Mouse (Mus musculus) heart, embryonic 12.5 days (tissue): ENCODE results near the gene Dtx1. TPM values are rescaled to one million over a fixed set of nuclear protein-coding genes. Genes with fewer than 3 reads are reported as not detected.

ENCODE experiments used
- ATAC-seq: fragments of 200-750 bp; cut with Nextera tagmentation; 2 replicates; pipeline ENCODE4 v1.8.0; 2017; ENCODE audit warnings: moderate TSS enrichment, moderate library complexity; ENCODE audit not compliant: insufficient number of reproducible peaks, low FRiP score
- H3K27ac ChIP-seq: fragments of 300-500 bp; sonication (generic); 2 replicates; pipeline ENCODE4 v1.5.1; 2016; ENCODE audit warnings: mild to moderate bottlenecking, moderate library complexity; ENCODE audit not compliant: poor library complexity, severe bottlenecking
- H3K27me3 ChIP-seq: fragments of 300-500 bp; sonication (generic); replicated peaks from 2 replicates; pipeline ENCODE4 v1.6.1; 2016; ENCODE audit warnings: mild to moderate bottlenecking, moderate library complexity
- H3K36me3 ChIP-seq: fragments of 300-500 bp; sonication (generic); 2 replicates; pipeline ENCODE4 v1.6.1; 2016; ENCODE audit warnings: mild to moderate bottlenecking, moderate library complexity
- H3K4me1 ChIP-seq: fragments of 300-500 bp; sonication (generic); replicated peaks from 2 replicates; pipeline ENCODE4 v1.6.1; 2016; ENCODE audit warnings: mild to moderate bottlenecking
- H3K4me2 ChIP-seq: fragments of 300-500 bp; sonication (generic); 2 replicates; pipeline ENCODE4 v1.6.1; 2016; ENCODE audit warnings: mild to moderate bottlenecking, moderate library complexity
- H3K4me3 ChIP-seq: fragments of 300-500 bp; sonication (generic); 2 replicates; pipeline ENCODE4 v1.5.1; 2016; ENCODE audit warnings: mild to moderate bottlenecking
- H3K9ac ChIP-seq: fragments of 300-500 bp; sonication (generic); 2 replicates; pipeline ENCODE4 v1.6.1; 2016; ENCODE audit warnings: mild to moderate bottlenecking, moderate library complexity
- H3K9me3 ChIP-seq: fragments of 300-500 bp; sonication (generic); replicated peaks from 2 replicates; pipeline ENCODE4 v1.6.1; 2016; ENCODE audit warnings: mild to moderate bottlenecking, moderate library complexity
- WGBS: fragments of 180-500 bp; shearing (Covaris S2); methylation state at CpG from one replicate; pipeline ENCODE4 v1.1.7; 2016; 5-methylcytosine and 5-hydroxymethylcytosine counted together
- polyA plus RNA-seq: library from polyadenylated mRNA; unstranded; fragments of >200 nt; fragmentation: Nextera tagmentation; extraction: Ambion mirVana; gene quantifications from 2 replicates; pipeline ENCODE4 v1.2.1, GENCODE M21; 2016

Dtx1 gene
- polyA plus RNA-seq, 1 experiment from 2014 or later, result 0.28 TPM

- Histone ChIP-seq H3K4me1 (peaks cover 4% of the 10 kb centered on the region; the same call in 1 of the 2 replicates), H3K36me3 (no peaks in the 10 kb centered on the region), H3K4me2 (no peak overlapping the region), H3K4me3 (no peak overlapping the region), H3K27ac (no peak overlapping the region), H3K9ac (no peak overlapping the region), H3K9me3 (no peaks in the 10 kb centered on the region), H3K27me3 (peaks cover 98% of the 10 kb centered on the region)
- WGBS, result 50% methylated on average over 6 of the region's 6 CpGs
- no peak for ATAC-seq
These were observed 7.3 kb downstream of the Dtx1 start for GRCm38 (mm10) chr5:120704421-120704820.

- no peaks in the 10 kb centered on the region for H3K36me3 ChIP-seq
- WGBS, result 65% methylated on average over 3 of the region's 3 CpGs
- H3K4me2 ChIP-seq, result no peak overlapping the region
- H3K4me3 ChIP-seq, result no peak overlapping the region
- peaks cover 98% of the 10 kb centered on the region for H3K27me3 ChIP-seq
- H3K9me3 ChIP-seq, result no peaks in the 10 kb centered on the region
- H3K9ac ChIP-seq, result no peak overlapping the region
- peaks cover 4% of the 10 kb centered on the region; the same call in 1 of the 2 replicates for H3K4me1 ChIP-seq
- no peak for ATAC-seq
- H3K27ac ChIP-seq, result no peak overlapping the region
These were observed 8.1 kb downstream of the Dtx1 start for GRCm38 (mm10) chr5:120703660-120704059.

DNA sequence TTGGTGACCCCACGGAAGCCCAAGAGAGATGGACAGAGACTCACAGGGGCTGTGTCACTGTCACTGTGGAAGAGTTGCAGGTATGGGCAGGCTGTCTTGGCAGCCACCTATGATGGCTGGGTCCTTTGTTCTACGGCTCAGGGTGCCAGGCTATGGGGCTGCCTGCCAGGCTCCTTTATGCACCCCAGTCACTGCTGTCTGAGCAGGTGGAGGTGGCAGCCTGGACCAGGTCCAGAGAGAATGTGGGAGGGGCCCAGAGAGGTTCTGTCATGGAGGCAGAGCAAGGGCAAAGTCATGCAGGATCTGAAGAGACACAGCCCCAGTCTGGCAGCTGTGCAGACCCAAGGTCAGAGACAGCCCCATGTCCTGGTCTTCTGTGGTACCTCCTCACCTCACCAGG lies 8.8 kb downstream of the Dtx1 start:
- Histone ChIP-seq H3K36me3 (no peaks in the 10 kb centered on the region), H3K27ac (no peak overlapping the region), H3K27me3 (peaks cover 98% of the 10 kb centered on the region), H3K4me2 (no peak overlapping the region), H3K4me3 (no peak overlapping the region), H3K9ac (no peak overlapping the region), H3K4me1 (peaks cover 4% of the 10 kb centered on the region; the same call in 1 of the 2 replicates), H3K9me3 (no peaks in the 10 kb centered on the region)
- no peak for ATAC-seq
- whole genome bisulfite sequencing, result 69% methylated on average over 2 of the region's 2 CpGs

- H3K27me3 ChIP-seq, result peaks cover 98% of the 10 kb centered on the region
- H3K27ac ChIP-seq, result no peak overlapping the region
- no peak overlapping the region for H3K9ac ChIP-seq
- H3K4me2 ChIP-seq, result no peak overlapping the region
- WGBS, result 76% methylated on average over 4 of the region's 4 CpGs
- no peaks in the 10 kb centered on the region for H3K36me3 ChIP-seq
- H3K4me3 ChIP-seq, result no peak overlapping the region
- no peak for ATAC-seq
- H3K9me3 ChIP-seq, result no peaks in the 10 kb centered on the region
- H3K4me1 ChIP-seq, result peaks cover 4% of the 10 kb centered on the region; the same call in 1 of the 2 replicates
These were observed 9.3 kb downstream of the Dtx1 start for GRCm38 (mm10) chr5:120702421-120702820.

- no peak overlapping the region for H3K4me2 ChIP-seq
- H3K27me3 ChIP-seq, result peaks cover 98% of the 10 kb centered on the region
- no peak overlapping the region for H3K27ac ChIP-seq
- no peaks in the 10 kb centered on the region for H3K9me3 ChIP-seq
- no peak overlapping the region for H3K9ac ChIP-seq
- ATAC-seq, result no peak
- WGBS, result 54% methylated on average over 11 of the region's 11 CpGs
- H3K4me3 ChIP-seq, result no peak overlapping the region
- H3K4me1 ChIP-seq, result no peaks in the 10 kb centered on the region
- no peaks in the 10 kb centered on the region for H3K36me3 ChIP-seq
These were observed 10.5 kb downstream of the Dtx1 start for GRCm38 (mm10) chr5:120700996-120701790.

DNA sequence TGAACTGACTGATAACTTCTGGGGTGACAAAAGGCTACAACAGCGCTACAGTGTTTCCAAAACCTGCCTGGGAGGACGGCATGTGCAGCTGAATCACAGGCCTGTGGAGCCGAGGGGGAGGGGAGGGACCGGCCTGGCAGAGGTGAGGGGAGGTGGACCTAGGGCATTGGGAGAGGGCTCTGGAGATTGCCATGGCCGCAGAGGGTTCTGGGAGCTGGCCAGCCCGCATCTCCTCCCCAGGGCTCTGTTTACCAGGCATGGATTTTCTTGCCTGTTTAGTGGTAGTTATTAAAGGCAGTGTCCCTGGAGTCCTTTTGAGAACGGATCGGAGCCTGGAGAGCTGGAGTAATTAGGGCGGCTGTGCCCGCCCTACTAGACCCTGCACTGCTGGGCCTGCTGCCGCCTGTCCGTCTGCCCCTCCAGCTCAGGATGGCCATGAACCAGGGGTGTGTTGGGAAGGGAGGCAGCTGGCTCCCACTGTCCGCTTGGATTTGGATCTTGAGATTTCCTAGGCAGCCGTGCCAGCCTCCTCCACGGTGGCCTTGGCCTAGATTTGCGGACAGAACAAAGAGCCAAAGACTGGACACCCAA lies 12.8 kb downstream of the Dtx1 start:
- no peak overlapping the region for H3K9ac ChIP-seq
- no peak overlapping the region for H3K4me3 ChIP-seq
- 0 out of 2 replicates have a peak, but pooled peaks cover 8% of the 10 kb centered on the region for H3K4me1 ChIP-seq
- H3K4me2 ChIP-seq, result no peak overlapping the region
- peaks cover 98% of the 10 kb centered on the region for H3K27me3 ChIP-seq
- 53% methylated on average over 16 of the region's 16 CpGs for WGBS
- no peak for ATAC-seq
- H3K36me3 ChIP-seq, result no peaks in the 10 kb centered on the region
- H3K9me3 ChIP-seq, result no peaks in the 10 kb centered on the region
- H3K27ac ChIP-seq, result no peak overlapping the region

GRCm38 (mm10) chr5:120698181-120698580 lies 13.5 kb downstream of the Dtx1 start:
- H3K9me3 ChIP-seq, result no peaks in the 10 kb centered on the region
- no peak for ATAC-seq
- no peak overlapping the region for H3K27ac ChIP-seq
- H3K36me3 ChIP-seq, result no peaks in the 10 kb centered on the region
- no peak overlapping the region for H3K9ac ChIP-seq
- H3K27me3 ChIP-seq, result peaks cover 98% of the 10 kb centered on the region
- 0 out of 2 replicates have a peak, but pooled peaks cover 8% of the 10 kb centered on the region for H3K4me1 ChIP-seq
- WGBS, result 55% methylated on average over 3 of the region's 3 CpGs
- no peak overlapping the region for H3K4me2 ChIP-seq
- no peak overlapping the region for H3K4me3 ChIP-seq

DNA sequence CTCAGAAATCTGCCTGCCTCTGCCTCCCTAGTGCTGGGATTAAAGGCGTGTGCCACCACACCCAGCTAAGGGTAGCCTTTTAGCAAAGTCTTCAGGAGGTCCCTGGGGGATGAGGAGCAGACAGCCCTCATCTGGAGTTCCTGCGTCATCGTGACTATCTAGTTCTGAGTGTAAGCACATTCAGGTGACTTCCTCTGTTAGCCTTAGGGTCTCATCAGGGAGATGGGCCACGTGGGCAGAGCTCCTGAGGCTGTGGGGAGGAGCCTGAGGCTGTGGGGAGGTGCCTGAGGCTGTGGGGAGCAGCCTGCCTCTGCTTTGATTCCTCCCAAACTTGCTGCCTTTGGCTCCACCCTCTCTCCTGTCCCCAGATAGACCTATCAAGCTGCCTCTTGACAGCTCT lies 14.9 kb downstream of the Dtx1 start:
- no peaks in the 10 kb centered on the region for H3K36me3 ChIP-seq
- H3K27ac ChIP-seq, result no peak overlapping the region
- H3K27me3 ChIP-seq, result peaks cover 100% of the 10 kb centered on the region
- H3K9me3 ChIP-seq, result no peaks in the 10 kb centered on the region
- ATAC-seq, result no peak
- no peak overlapping the region for H3K4me2 ChIP-seq
- H3K9ac ChIP-seq, result no peak overlapping the region
- WGBS, result 48% methylated on average over 4 of the region's 4 CpGs
- 0 out of 2 replicates have a peak, but pooled peaks cover 8% of the 10 kb centered on the region for H3K4me1 ChIP-seq
- no peak overlapping the region for H3K4me3 ChIP-seq

DNA sequence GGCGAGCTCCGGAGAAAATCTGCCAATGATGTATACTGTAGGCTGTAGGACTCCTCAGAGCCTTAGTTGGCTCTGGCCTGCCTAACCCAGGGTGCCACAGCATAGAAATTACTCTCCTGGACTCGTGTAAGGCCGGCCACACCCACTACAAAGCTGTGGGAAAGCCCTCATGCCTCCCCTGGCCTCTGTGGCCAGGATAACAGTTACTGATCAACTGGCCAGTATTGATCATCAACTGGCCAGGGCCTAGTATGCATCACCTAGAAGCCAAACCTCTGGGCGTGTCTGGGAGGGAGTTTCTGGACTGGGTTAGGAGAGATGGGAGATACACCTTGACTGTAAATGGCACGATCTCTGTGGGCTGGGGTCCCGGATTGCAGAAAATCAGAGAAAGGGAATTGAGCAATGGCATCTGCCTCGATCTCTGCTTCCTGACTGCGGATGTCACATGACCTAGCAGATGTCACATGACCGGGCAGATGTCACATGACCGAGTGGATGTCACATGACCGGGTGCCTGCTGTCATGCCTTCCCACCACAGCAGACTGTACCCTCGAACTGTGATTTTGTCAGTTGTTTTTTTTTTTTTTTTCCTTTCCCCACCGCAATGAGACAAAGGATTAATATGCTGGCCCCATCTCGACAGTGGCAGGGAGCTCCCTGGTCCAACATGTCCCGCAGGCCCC lies 15.5 kb downstream of the Dtx1 start:
- Histone ChIP-seq H3K4me3 (no peak overlapping the region), H3K9ac (no peak overlapping the region), H3K9me3 (no peaks in the 10 kb centered on the region), H3K27me3 (peaks cover 100% of the 10 kb centered on the region), H3K36me3 (no peaks in the 10 kb centered on the region), H3K4me1 (0 out of 2 replicates have a peak, but pooled peaks cover 8% of the 10 kb centered on the region), H3K27ac (no peak overlapping the region), H3K4me2 (no peak overlapping the region)
- ATAC-seq, result no peak
- WGBS, result 67% methylated on average over 16 of the region's 16 CpGs

DNA sequence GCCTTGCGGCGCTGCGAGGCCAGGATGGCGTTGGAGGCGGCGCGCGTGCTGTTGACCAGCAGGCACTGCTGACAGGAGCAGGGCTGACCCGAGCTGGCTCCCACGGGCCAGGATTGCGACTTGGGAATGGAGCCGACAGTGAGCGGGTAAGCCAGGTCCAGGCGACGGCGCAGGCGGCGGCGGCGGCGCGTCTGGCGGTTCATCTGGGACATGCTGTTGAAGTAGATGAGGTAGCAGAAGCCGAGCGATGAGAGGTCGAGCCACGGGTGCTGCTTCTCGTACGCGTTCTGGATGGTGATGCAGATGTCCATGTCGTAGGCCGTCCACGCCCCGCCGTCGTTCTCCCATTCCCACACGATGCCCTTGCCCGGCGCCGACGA lies 17.0 kb downstream of the Dtx1 start:
- peak overlapping the region; percentile 28 for H3K4me3 ChIP-seq
- H3K9ac ChIP-seq, result no peak overlapping the region
- H3K4me2 ChIP-seq, result peak overlapping the region; percentile 57
- no peaks in the 10 kb centered on the region for H3K9me3 ChIP-seq
- H3K36me3 ChIP-seq, result no peaks in the 10 kb centered on the region
- no peak overlapping the region for H3K27ac ChIP-seq
- ATAC-seq, result no peak
- H3K4me1 ChIP-seq, result 0 out of 2 replicates have a peak, but pooled peaks cover 8% of the 10 kb centered on the region
- 2% methylated on average over 41 of the region's 41 CpGs for WGBS
- peaks cover 100% of the 10 kb centered on the region for H3K27me3 ChIP-seq
